10 mouse cellular contexts compared by ENCODE assay signal in genomic region chr2:169699862-169700511, GRCm38 (mm10).
DNase-seq lines count a peak whose midpoint lies in the region; ATAC-seq and TF ChIP-seq lines count a peak whose summit lies in the region.
"Had no signal": no experiment of that assay in that cellular context is flagged by ENCODE, and none has a peak within 500 bp of the region (broad histone marks: within the 10 kb centered on the region; RNA-seq: fewer than 3 reads in every experiment).

No protein-coding gene starts in this region.

- ATAC-seq in embryonic facial prominence, embryonic 11.5 days (replicated peaks; ENCODE audit: insufficient number of reproducible peaks, low FRiP score, low TSS enrichment, low read depth), result no peak
- ATAC-seq in lung, postnatal 0 days, result peak; percentile 64
- no peak for ATAC-seq in forebrain, embryonic 13.5 days

- no peak overlapping the region for H3K4me2 ChIP-seq in embryonic facial prominence, embryonic 11.5 days (ENCODE audit: low read depth, low read length)
- no peak overlapping the region for H3K4me2 ChIP-seq in lung, postnatal 0 days (replicated peaks; ENCODE audit: low read depth, low read length)
- no peak overlapping the region for H3K4me2 ChIP-seq in forebrain, embryonic 13.5 days
- H3K4me2 ChIP-seq: hindbrain, embryonic 15.5 days had no signal

- TF ChIP-seq EP300 in lung, postnatal 0 days (IDR thresholded peaks at IDR 0.05), result no peak

- peak; percentile 73 for DNase-seq in MN1 (ENCODE audit: low spot score)
- DNase-seq in embryonic facial prominence, embryonic 11.5 days (ENCODE audit: low spot score), result peak; percentile 45
- peak; percentile 69 to 71 for DNase-seq in heart, postnatal 10 days
- peak; percentile 59 for DNase-seq in lung, postnatal 0 days (ENCODE audit: low spot score)
- DNase-seq in left cerebral cortex, postnatal 36 days (ENCODE audit: low spot score in 2 of 2), result no peak
- DNase-seq in layer of hippocampus, adult 11-12 months (ENCODE audit: low spot score), result no peak
- no peak for DNase-seq in Muller cell, postnatal 12 days (ENCODE audit: inconsistent ontology term)
- DNase-seq: thymus, adult 18-20 months had no signal

- no peak for TF ChIP-seq CTCF in lung, postnatal 0 days (IDR thresholded peaks at IDR 0.05)

- H3K4me1 ChIP-seq in embryonic facial prominence, embryonic 11.5 days (ENCODE audit: control insufficient read depth, insufficient read depth, low read length), result no peaks in the 10 kb centered on the region
- no peaks in the 10 kb centered on the region; the same call in 1 of the 2 replicates for H3K4me1 ChIP-seq in lung, postnatal 0 days (ENCODE audit: insufficient read depth, low read depth, low read length)
- H3K4me1 ChIP-seq in forebrain, embryonic 13.5 days, result peaks cover 7% of the 10 kb centered on the region

- no peaks in the 10 kb centered on the region for H3K9me3 ChIP-seq in embryonic facial prominence, embryonic 11.5 days (replicated peaks; ENCODE audit: control insufficient read depth, low read length)
- H3K9me3 ChIP-seq in lung, postnatal 0 days (ENCODE audit: low read length), result no peaks in the 10 kb centered on the region
- H3K9me3 ChIP-seq in forebrain, embryonic 13.5 days (replicated peaks), result no peaks in the 10 kb centered on the region
- H3K9me3 ChIP-seq: hindbrain, embryonic 15.5 days had no signal

- intact Hi-C loops in heart, postnatal 10 days (cut with DNase I), result no loop called here
- intact Hi-C loops in left cerebral cortex, postnatal 36 days (cut with DNase I), result no loop called here

- H3K27ac ChIP-seq in embryonic facial prominence, embryonic 11.5 days (replicated peaks; ENCODE audit: low read depth, low read length), result no peak overlapping the region
- no peak overlapping the region for H3K27ac ChIP-seq in lung, postnatal 0 days (ENCODE audit: low read length)
- no peak overlapping the region for H3K27ac ChIP-seq in forebrain, embryonic 13.5 days
- H3K27ac ChIP-seq: hindbrain, embryonic 15.5 days had no signal

- H3K9ac ChIP-seq in embryonic facial prominence, embryonic 11.5 days (replicated peaks; ENCODE audit: low read length), result no peak overlapping the region
- H3K9ac ChIP-seq in lung, postnatal 0 days (replicated peaks; ENCODE audit: low read depth), result no peak overlapping the region
- no peak overlapping the region for H3K9ac ChIP-seq in forebrain, embryonic 13.5 days
- H3K9ac ChIP-seq: hindbrain, embryonic 15.5 days had no signal

- no peaks in the 10 kb centered on the region for H3K27me3 ChIP-seq in embryonic facial prominence, embryonic 11.5 days (ENCODE audit: control insufficient read depth, insufficient read depth, low read length)
- H3K27me3 ChIP-seq in lung, postnatal 0 days (replicated peaks; ENCODE audit: insufficient read depth, low read length), result no peaks in the 10 kb centered on the region
- no peaks in the 10 kb centered on the region for H3K27me3 ChIP-seq in forebrain, embryonic 13.5 days
- H3K27me3 ChIP-seq: hindbrain, embryonic 15.5 days had no signal

- WGBS in embryonic facial prominence, embryonic 11.5 days, result 74% methylated on average over 7 of the region's 7 CpGs
- 40% methylated on average over 7 of the region's 7 CpGs for WGBS in lung, postnatal 0 days
- WGBS in forebrain, embryonic 13.5 days, result 93% methylated on average over 7 of the region's 7 CpGs

- H3K36me3 ChIP-seq in embryonic facial prominence, embryonic 11.5 days (replicated peaks; ENCODE audit: control insufficient read depth, insufficient read depth, low read depth, low read length), result no peaks in the 10 kb centered on the region
- no peaks in the 10 kb centered on the region for H3K36me3 ChIP-seq in lung, postnatal 0 days (ENCODE audit: insufficient read depth, low read length)
- H3K36me3 ChIP-seq in forebrain, embryonic 13.5 days (ENCODE audit: poor library complexity, severe bottlenecking), result no peaks in the 10 kb centered on the region
- H3K36me3 ChIP-seq: hindbrain, embryonic 15.5 days had no signal

- H3K4me3 ChIP-seq in embryonic facial prominence, embryonic 11.5 days (ENCODE audit: low read depth, low read length), result no peak overlapping the region
- no peak overlapping the region for H3K4me3 ChIP-seq in lung, postnatal 0 days (ENCODE audit: low read depth, low read length)
- H3K4me3 ChIP-seq in forebrain, embryonic 13.5 days, result no peak overlapping the region
- H3K4me3 ChIP-seq: hindbrain, embryonic 15.5 days had no signal

Comparison
In these comparisons a context has a peak if more than half of its experiments do, and no peak if none do; other contexts are left out.
1. DNase-seq: peak in MN1 (single experiment), embryonic facial prominence, embryonic 11.5 days (single experiment), heart, postnatal 10 days (2 of 2) and lung, postnatal 0 days (single experiment); none in left cerebral cortex, postnatal 36 days (0 of 2), layer of hippocampus, adult 11-12 months (single experiment) and Muller cell, postnatal 12 days (single experiment).